ENCODE assay signal across 8 mouse cellular contexts in genomic region chr4:116684665-116685064, GRCm38 (mm10). TPM values are rescaled to one million over a fixed set of nuclear protein-coding genes. Genes with fewer than 3 reads are reported as not detected.
DNase-seq lines count a peak whose midpoint lies in the region; ATAC-seq and TF ChIP-seq lines count a peak whose summit lies in the region.

No protein-coding gene starts in this region.

- H3K36me3 ChIP-seq in erythroblast, embryonic 14.5 days (ENCODE audit: control insufficient read depth), result peaks cover 19% of the 10 kb centered on the region
- H3K36me3 ChIP-seq in neural tube, embryonic 11.5 days (ENCODE audit: control insufficient read depth, insufficient read depth, low read length), result 0 out of 2 replicates have a peak, but pooled peaks cover 2% of the 10 kb centered on the region
- peaks cover 21% of the 10 kb centered on the region for H3K36me3 ChIP-seq in limb, embryonic 14.5 days (ENCODE audit: control insufficient read depth, insufficient read depth, low read length)
- 0 out of 2 replicates have a peak, but pooled peaks cover 7% of the 10 kb centered on the region for H3K36me3 ChIP-seq in stomach, postnatal 0 days (ENCODE audit: control insufficient read depth, insufficient read depth, low read length)

- no peak for TF ChIP-seq EP300 in stomach, postnatal 0 days (optimal IDR thresholded peaks at IDR 0.05)

- peaks cover 5% of the 10 kb centered on the region for H3K27me3 ChIP-seq in erythroblast, embryonic 14.5 days (ENCODE audit: control insufficient read depth)
- H3K27me3 ChIP-seq in neural tube, embryonic 11.5 days (ENCODE audit: control insufficient read depth, insufficient read depth, low read length), result no peaks in the 10 kb centered on the region
- no peaks in the 10 kb centered on the region for H3K27me3 ChIP-seq in limb, embryonic 14.5 days (ENCODE audit: control insufficient read depth, insufficient read depth, low read length)
- no peaks in the 10 kb centered on the region for H3K27me3 ChIP-seq in stomach, postnatal 0 days (ENCODE audit: control insufficient read depth, insufficient read depth, low read length)

- TF ChIP-seq POLR2A in limb, embryonic 14.5 days (IDR thresholded peaks at IDR 0.05; ENCODE audit: borderline replicate concordance, extremely low read depth, insufficient read depth, insufficient read length), result no peak

- no peak for DNase-seq in neural tube, embryonic 11.5 days (ENCODE audit: low spot score)
- DNase-seq in neural tube, embryonic 10.5 days (ENCODE audit: extremely low spot score, low spot score), result no peak
- DNase-seq in limb, embryonic 14.5 days (ENCODE audit: low spot score), result no peak
- DNase-seq in stomach, postnatal 0 days (ENCODE audit: low spot score), result no peak
- DNase-seq in frontal cortex, postnatal 14 days (ENCODE audit: low spot score in 2 of 2), result no peak
- DNase-seq in gastrocnemius, adult 8-10 months (ENCODE audit: low spot score in 2 of 2), result no peak

- H3K4me3 ChIP-seq in erythroblast, embryonic 14.5 days (replicated peaks), result peak overlapping the region; percentile 83
- peak overlapping the region; percentile 47; the same call in 1 of the 2 replicates for H3K4me3 ChIP-seq in neural tube, embryonic 11.5 days (ENCODE audit: low read depth, low read length)
- H3K4me3 ChIP-seq in limb, embryonic 14.5 days (replicated peaks; ENCODE audit: low read length), result peak overlapping the region; percentile 65
- no peak overlapping the region for H3K4me3 ChIP-seq in stomach, postnatal 0 days (ENCODE audit: low read depth, low read length)

- TF ChIP-seq CTCF in stomach, postnatal 0 days (IDR thresholded peaks at IDR 0.05; ENCODE audit: low read depth), result no peak

- no peak for ATAC-seq in erythroblast, adult 5-6 weeks (replicated peaks; ENCODE audit: low FRiP score, poor library complexity, severe bottlenecking)
- no peak for ATAC-seq in neural tube, embryonic 11.5 days (ENCODE audit: insufficient read depth, low FRiP score, low TSS enrichment)
- no peak for ATAC-seq in limb, embryonic 14.5 days (ENCODE audit: low FRiP score, low read depth)
- no peak for ATAC-seq in stomach, postnatal 0 days (ENCODE audit: low FRiP score, low TSS enrichment)

- peak overlapping the region; percentile 60 for H3K4me2 ChIP-seq in neural tube, embryonic 11.5 days (ENCODE audit: low read depth)
- peak overlapping the region; percentile 54 for H3K4me2 ChIP-seq in limb, embryonic 14.5 days (replicated peaks; ENCODE audit: low read depth, low read length, severe bottlenecking)
- H3K4me2 ChIP-seq in stomach, postnatal 0 days (replicated peaks; ENCODE audit: low read depth), result peak overlapping the region; percentile 56; the same call in 1 of the 2 replicates

- peak overlapping the region; percentile 81; the same call in 1 of the 2 replicates for H3K27ac ChIP-seq in neural tube, embryonic 11.5 days (ENCODE audit: low read depth, low read length)
- peak overlapping the region; percentile 97 for H3K27ac ChIP-seq in limb, embryonic 14.5 days (replicated peaks; ENCODE audit: low read depth, low read length)
- peak overlapping the region; percentile 99 for H3K27ac ChIP-seq in stomach, postnatal 0 days (replicated peaks)

- no peak overlapping the region for H3K9ac ChIP-seq in neural tube, embryonic 11.5 days (ENCODE audit: low read length)
- H3K9ac ChIP-seq in limb, embryonic 14.5 days (ENCODE audit: low read depth, low read length, severe bottlenecking), result peak overlapping the region; percentile 81; the same call in 1 of the 2 replicates
- peak overlapping the region; percentile 85; the same call in 1 of the 2 replicates for H3K9ac ChIP-seq in stomach, postnatal 0 days (ENCODE audit: low read length)

- H3K9me3 ChIP-seq in erythroblast, embryonic 14.5 days (ENCODE audit: control insufficient read depth, low read length), result no peaks in the 10 kb centered on the region
- H3K9me3 ChIP-seq in neural tube, embryonic 11.5 days (ENCODE audit: control insufficient read depth, low read length), result no peaks in the 10 kb centered on the region
- no peaks in the 10 kb centered on the region for H3K9me3 ChIP-seq in limb, embryonic 14.5 days (ENCODE audit: control insufficient read depth, low read length)
- H3K9me3 ChIP-seq in stomach, postnatal 0 days (ENCODE audit: control insufficient read depth, low read length), result no peaks in the 10 kb centered on the region

- WGBS in neural tube, embryonic 11.5 days, result 81% methylated on average over 2 of the region's 2 CpGs
- WGBS in limb, embryonic 14.5 days, result 60% methylated on average over 2 of the region's 2 CpGs
- WGBS in stomach, postnatal 0 days, result 76% methylated on average over 2 of the region's 2 CpGs

- H3K4me1 ChIP-seq in erythroblast, embryonic 14.5 days (ENCODE audit: control insufficient read depth), result peaks cover 48% of the 10 kb centered on the region
- H3K4me1 ChIP-seq in neural tube, embryonic 11.5 days (ENCODE audit: control insufficient read depth, insufficient read depth, low read length), result peaks cover 8% of the 10 kb centered on the region
- peaks cover 14% of the 10 kb centered on the region for H3K4me1 ChIP-seq in limb, embryonic 14.5 days (ENCODE audit: control insufficient read depth, insufficient read depth, low read length)
- H3K4me1 ChIP-seq in stomach, postnatal 0 days (replicated peaks; ENCODE audit: control insufficient read depth, insufficient read depth), result peaks cover 3% of the 10 kb centered on the region; the same call in 1 of the 2 replicates

RNA-seq across cellular contexts. Expression of gene Prdx1, which starts 0.7 kb away (rescaled TPM):
- polyA plus RNA-seq in erythroblast, embryonic 14.5 days (2012), result 1.0 and 1.1 TPM in 2 replicates
- total RNA-seq in erythroblast, adult 5-6 weeks (2015; ENCODE audit: low replicate concordance), result 71.5 and 92.4 TPM in 2 replicates
- 30.1 and 52.6 TPM in 2 replicates for total RNA-seq in erythroblast, adult 5-6 weeks (2017; ENCODE audit: low replicate concordance)
- 902 and 917 TPM in 2 replicates for polyA plus RNA-seq in neural tube, embryonic 11.5 days (2014; fragmentation: Nextera tagmentation; extraction: Ambion mirVana)
- polyA plus RNA-seq in limb, embryonic 14.5 days (2012; rRNA removed), result 336 and 418 TPM in 2 replicates
- polyA plus RNA-seq in limb, embryonic 14.5 days (2014; fragmentation: Nextera tagmentation; extraction: Ambion mirVana), result 1,041 and 1,088 TPM in 2 replicates
- 1,868 and 2,021 TPM in 2 replicates for polyA plus RNA-seq in stomach, postnatal 0 days (2015; fragmentation: Nextera tagmentation; extraction: Ambion mirVana)
- total RNA-seq in gastrocnemius, adult 8-10 months (2022), result 100 to 1,000 TPM; 247 to 330 (median 264) TPM

RNA-seq across cellular contexts. Expression of gene Mmachc, which starts 23.5 kb away (rescaled TPM):
- polyA plus RNA-seq in erythroblast, embryonic 14.5 days (2012), result 0.04 TPM in 1 of 2 replicates, not detected in the other
- total RNA-seq in erythroblast, adult 5-6 weeks (2015; ENCODE audit: low replicate concordance), result 4.2 and 4.4 TPM in 2 replicates
- total RNA-seq in erythroblast, adult 5-6 weeks (2017; ENCODE audit: low replicate concordance), result 1.8 and 5.4 TPM in 2 replicates
- polyA plus RNA-seq in neural tube, embryonic 11.5 days (2014; fragmentation: Nextera tagmentation; extraction: Ambion mirVana), result 17.6 and 25.1 TPM in 2 replicates
- 18.1 and 18.4 TPM in 2 replicates for polyA plus RNA-seq in limb, embryonic 14.5 days (2012; rRNA removed)
- 7.6 and 9.0 TPM in 2 replicates for polyA plus RNA-seq in limb, embryonic 14.5 days (2014; fragmentation: Nextera tagmentation; extraction: Ambion mirVana)
- polyA plus RNA-seq in stomach, postnatal 0 days (2015; fragmentation: Nextera tagmentation; extraction: Ambion mirVana), result 9.8 and 11.8 TPM in 2 replicates
- total RNA-seq in gastrocnemius, adult 8-10 months (2022), result 10 to 100 TPM; 30.4 to 34.6 (median 33.3) TPM

RNA-seq across cellular contexts. Expression of gene Ccdc163, which starts 23.6 kb away (rescaled TPM):
- 0.16 and 0.23 TPM in 2 replicates for polyA plus RNA-seq in erythroblast, embryonic 14.5 days (2012)
- total RNA-seq in erythroblast, adult 5-6 weeks (2015; ENCODE audit: low replicate concordance), result 6.5 and 7.3 TPM in 2 replicates
- 3.3 and 10.5 TPM in 2 replicates for total RNA-seq in erythroblast, adult 5-6 weeks (2017; ENCODE audit: low replicate concordance)
- polyA plus RNA-seq in neural tube, embryonic 11.5 days (2014; fragmentation: Nextera tagmentation; extraction: Ambion mirVana), result 23.8 and 31.4 TPM in 2 replicates
- polyA plus RNA-seq in limb, embryonic 14.5 days (2012; rRNA removed), result 53.7 and 70.4 TPM in 2 replicates
- polyA plus RNA-seq in limb, embryonic 14.5 days (2014; fragmentation: Nextera tagmentation; extraction: Ambion mirVana), result 21.2 and 24.3 TPM in 2 replicates
- 9.8 and 11.0 TPM in 2 replicates for polyA plus RNA-seq in stomach, postnatal 0 days (2015; fragmentation: Nextera tagmentation; extraction: Ambion mirVana)
- total RNA-seq in gastrocnemius, adult 8-10 months (2022), result 1 to 10 TPM; 1.2 to 2.2 (median 1.7) TPM

RNA-seq across cellular contexts. Expression of gene Akr1a1, which starts 33.2 kb away (rescaled TPM):
- 6.7 and 7.0 TPM in 2 replicates for polyA plus RNA-seq in erythroblast, embryonic 14.5 days (2012)
- 110 and 156 TPM in 2 replicates for total RNA-seq in erythroblast, adult 5-6 weeks (2015; ENCODE audit: low replicate concordance)
- total RNA-seq in erythroblast, adult 5-6 weeks (2017; ENCODE audit: low replicate concordance), result 108 and 173 TPM in 2 replicates
- 614 and 619 TPM in 2 replicates for polyA plus RNA-seq in neural tube, embryonic 11.5 days (2014; fragmentation: Nextera tagmentation; extraction: Ambion mirVana)
- polyA plus RNA-seq in limb, embryonic 14.5 days (2012; rRNA removed), result 676 and 711 TPM in 2 replicates
- polyA plus RNA-seq in limb, embryonic 14.5 days (2014; fragmentation: Nextera tagmentation; extraction: Ambion mirVana), result 826 and 834 TPM in 2 replicates
- polyA plus RNA-seq in stomach, postnatal 0 days (2015; fragmentation: Nextera tagmentation; extraction: Ambion mirVana), result 755 and 765 TPM in 2 replicates
- 100 to 1,000 TPM; 187 to 206 (median 199) TPM for total RNA-seq in gastrocnemius, adult 8-10 months (2022)

RNA-seq across cellular contexts. Expression of gene Tesk2, which starts 36.1 kb away (rescaled TPM):
- 0.01 and 0.02 TPM in 2 replicates for polyA plus RNA-seq in erythroblast, embryonic 14.5 days (2012)
- 5.2 and 6.5 TPM in 2 replicates for total RNA-seq in erythroblast, adult 5-6 weeks (2015; ENCODE audit: low replicate concordance)
- 7.8 and 9.2 TPM in 2 replicates for total RNA-seq in erythroblast, adult 5-6 weeks (2017; ENCODE audit: low replicate concordance)
- polyA plus RNA-seq in neural tube, embryonic 11.5 days (2014; fragmentation: Nextera tagmentation; extraction: Ambion mirVana), result 8.9 and 9.8 TPM in 2 replicates
- polyA plus RNA-seq in limb, embryonic 14.5 days (2012; rRNA removed), result 7.3 and 8.5 TPM in 2 replicates
- 9.2 and 10.3 TPM in 2 replicates for polyA plus RNA-seq in limb, embryonic 14.5 days (2014; fragmentation: Nextera tagmentation; extraction: Ambion mirVana)
- polyA plus RNA-seq in stomach, postnatal 0 days (2015; fragmentation: Nextera tagmentation; extraction: Ambion mirVana), result 2.3 and 2.6 TPM in 2 replicates
- 1 to 10 TPM; 1.6 to 1.9 (median 1.7) TPM for total RNA-seq in gastrocnemius, adult 8-10 months (2022)

Comparison
In these comparisons a context has a peak if more than half of its experiments do, and no peak if none do; other contexts are left out.
1. RNA of gene Prdx1, which starts 0.7 kb away (polyA plus RNA-seq): 1,868 to 2,021 TPM in stomach, postnatal 0 days, 336 to 1,088 TPM in limb, embryonic 14.5 days and 902 to 917 TPM in neural tube, embryonic 11.5 days; 1.0 to 1.1 TPM in erythroblast, embryonic 14.5 days; every median in the first group is over 100 times any median in the second.
2. Peak in every context shown above with its lines, with median percentiles within 50 percentile points of each other: H3K27ac ChIP-seq and H3K4me2 ChIP-seq.